Mouse (Mus musculus): ENCODE results near the gene Prpf6.

Gene Prpf6

GRCm38 (mm10) chr2:181692304-181692703 is 100.6 kb downstream of the Prpf6 start:
- DNase-seq = no peak

GRCm38 (mm10) chr2:181693339-181694280 is 101.9 kb downstream of the Prpf6 start, which contains the start of gene Rgs19:
Rgs19 (minus strand) TSS chr2:181693977.
- DNase-seq = peak; percentile 84 to 86

DNA sequence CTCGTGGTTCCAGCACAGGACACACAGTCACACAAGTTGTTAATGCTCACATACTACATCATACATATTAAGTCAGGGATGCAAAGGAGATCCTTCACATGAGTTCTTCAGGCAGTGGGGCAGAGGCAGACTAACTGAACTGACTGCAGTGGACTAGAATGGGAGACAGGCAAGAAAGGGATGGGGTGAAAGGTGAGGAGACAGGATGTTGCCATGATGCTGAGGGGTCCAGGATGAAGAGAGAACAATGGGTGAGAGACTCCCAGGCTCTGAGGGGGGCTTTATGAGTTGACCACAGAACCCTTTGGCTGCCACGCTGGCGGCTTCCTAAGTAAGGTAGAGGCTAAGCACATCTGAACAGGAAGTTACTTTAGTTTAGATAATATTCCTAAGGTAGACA is 102.9 kb downstream of the Prpf6 start:
- DNase-seq = no peak

GRCm38 (mm10) chr2:181695776-181696175 is 104.1 kb downstream of the Prpf6 start:
- DNase-seq = no peak

- DNase-seq = no peak
These were observed 105.2 kb downstream of the Prpf6 start for GRCm38 (mm10) chr2:181696801-181697420.

GRCm38 (mm10) chr2:181698241-181698640 is 106.6 kb downstream of the Prpf6 start, which contains the start of gene Lkaaear1:
Lkaaear1 (minus strand) TSS chr2:181698442.
- DNase-seq = no peak
